Mouse (Mus musculus) embryonic facial prominence, embryonic 11.5 days (tissue): ENCODE data around the gene Svs1. TPM values are rescaled to one million over a fixed set of nuclear protein-coding genes. Genes with fewer than 3 reads are reported as not detected.

Experiments
- ATAC-seq: fragments of 200-750 bp; cut with Nextera tagmentation; replicated peaks from 2 replicates; pipeline ENCODE4 v1.8.0; 2017; ENCODE audit warnings: low read depth; ENCODE audit not compliant: insufficient number of reproducible peaks, low FRiP score, low TSS enrichment
- DNase-seq: peaks from one replicate; pipeline ENCODE4 v3.0.0-alpha.2; 2015; ENCODE audit warnings: low spot score
- H3K27ac ChIP-seq: fragments of 300-500 bp; sonication (generic); replicated peaks from 2 replicates; pipeline ENCODE4 v1.5.1; 2014; ENCODE audit warnings: mild to moderate bottlenecking, low read depth, low read length, control low read depth
- H3K27me3 ChIP-seq: fragments of 300-500 bp; sonication (generic); 2 replicates; pipeline ENCODE4 v1.6.1; 2014; ENCODE audit warnings: mild to moderate bottlenecking, low read length, moderate library complexity, mixed read lengths; ENCODE audit not compliant: control insufficient read depth, insufficient read depth
- H3K36me3 ChIP-seq: fragments of 300-500 bp; sonication (generic); replicated peaks from 2 replicates; pipeline ENCODE4 v1.6.1; 2014; ENCODE audit warnings: low read depth, mild to moderate bottlenecking, low read length, moderate library complexity, mixed read lengths; ENCODE audit not compliant: control insufficient read depth, insufficient read depth
- H3K4me1 ChIP-seq: fragments of 300-500 bp; sonication (generic); 2 replicates; pipeline ENCODE4 v1.6.1; 2014; ENCODE audit warnings: low read length, mixed read lengths; ENCODE audit not compliant: control insufficient read depth, insufficient read depth
- H3K4me2 ChIP-seq: fragments of 300-500 bp; sonication (generic); 2 replicates; pipeline ENCODE4 v1.6.1; 2014; ENCODE audit warnings: low read depth, mild to moderate bottlenecking, control low read depth, low read length, moderate library complexity
- H3K4me3 ChIP-seq: fragments of 300-500 bp; sonication (generic); 2 replicates; pipeline ENCODE4 v1.5.1; 2014; ENCODE audit warnings: low read depth, low read length, control low read depth
- H3K9ac ChIP-seq: fragments of 300-500 bp; sonication (generic); replicated peaks from 2 replicates; pipeline ENCODE4 v1.6.1; 2014; ENCODE audit warnings: mild to moderate bottlenecking, control low read depth, low read length
- H3K9me3 ChIP-seq: fragments of 300-500 bp; sonication (generic); replicated peaks from 2 replicates; pipeline ENCODE4 v1.6.1; 2016; ENCODE audit warnings: mild to moderate bottlenecking, low read length, inconsistent platforms, mixed read lengths; ENCODE audit not compliant: control insufficient read depth
- WGBS: fragments of 180-500 bp; shearing (Covaris S2); extraction: QIAGEN DNeasy Blood & Tissue Kit; methylation state at CpG from one replicate; pipeline ENCODE4 v1.1.7; 2014; 5-methylcytosine and 5-hydroxymethylcytosine counted together
- polyA plus RNA-seq: library from polyadenylated mRNA; unstranded; fragments of >200 nt; fragmentation: Nextera tagmentation; extraction: Ambion mirVana; gene quantifications from 2 replicates; pipeline ENCODE4 v1.2.1, GENCODE M21; 2014

Svs1 gene
- polyA plus RNA-seq, 1 experiment from 2014 or later, result not detected

- Histone ChIP-seq H3K27me3 (no peaks in the 10 kb centered on the region), H3K9ac (no peak overlapping the region), H3K36me3 (no peaks in the 10 kb centered on the region), H3K27ac (no peak overlapping the region), H3K4me3 (no peak overlapping the region), H3K4me2 (no peak overlapping the region), H3K9me3 (no peaks in the 10 kb centered on the region), H3K4me1 (no peaks in the 10 kb centered on the region)
- WGBS, result 74% methylated on average over 4 of the region's 4 CpGs
- DNase-seq, result no peak
- no peak for ATAC-seq
Measured at GRCm38 (mm10) chr6:48991991-48992390, 5.3 kb downstream of the Svs1 start.

- Histone ChIP-seq H3K4me2 (no peak overlapping the region), H3K4me3 (no peak overlapping the region), H3K4me1 (no peaks in the 10 kb centered on the region), H3K27ac (no peak overlapping the region), H3K36me3 (no peaks in the 10 kb centered on the region), H3K9me3 (no peaks in the 10 kb centered on the region), H3K9ac (no peak overlapping the region), H3K27me3 (no peaks in the 10 kb centered on the region)
- no peak for DNase-seq
- 70% methylated on average over 6 of the region's 6 CpGs for WGBS
- no peak for ATAC-seq
Measured at GRCm38 (mm10) chr6:48998186-48998585, 11.5 kb downstream of the Svs1 start.

GRCm38 (mm10) chr6:48998796-48999195 is 12.1 kb downstream of the Svs1 start:
- no peak for ATAC-seq
- Histone ChIP-seq H3K27ac (no peak overlapping the region), H3K9me3 (no peaks in the 10 kb centered on the region)

GRCm38 (mm10) chr6:49003381-49003780 is 16.7 kb downstream of the Svs1 start:
- Histone ChIP-seq H3K4me2 (no peak overlapping the region), H3K9ac (no peak overlapping the region), H3K9me3 (no peaks in the 10 kb centered on the region), H3K36me3 (no peaks in the 10 kb centered on the region), H3K4me3 (no peak overlapping the region), H3K27ac (no peak overlapping the region), H3K27me3 (no peaks in the 10 kb centered on the region), H3K4me1 (no peaks in the 10 kb centered on the region)
- DNase-seq, result peak; percentile 30
- no peak for ATAC-seq
- 51% methylated on average over 4 of the region's 4 CpGs for WGBS

More at GRCm38 (mm10) chr6:48998796-48999195, 12.1 kb downstream of the Svs1 start:
- H3K36me3 ChIP-seq, result no peaks in the 10 kb centered on the region
- H3K4me1 ChIP-seq, result no peaks in the 10 kb centered on the region
- no peak overlapping the region for H3K4me3 ChIP-seq
- H3K9ac ChIP-seq, result no peak overlapping the region
- H3K27me3 ChIP-seq, result no peaks in the 10 kb centered on the region
- 87% methylated on average over 4 of the region's 4 CpGs for WGBS
- H3K4me2 ChIP-seq, result no peak overlapping the region
- no peak for DNase-seq

DNA sequence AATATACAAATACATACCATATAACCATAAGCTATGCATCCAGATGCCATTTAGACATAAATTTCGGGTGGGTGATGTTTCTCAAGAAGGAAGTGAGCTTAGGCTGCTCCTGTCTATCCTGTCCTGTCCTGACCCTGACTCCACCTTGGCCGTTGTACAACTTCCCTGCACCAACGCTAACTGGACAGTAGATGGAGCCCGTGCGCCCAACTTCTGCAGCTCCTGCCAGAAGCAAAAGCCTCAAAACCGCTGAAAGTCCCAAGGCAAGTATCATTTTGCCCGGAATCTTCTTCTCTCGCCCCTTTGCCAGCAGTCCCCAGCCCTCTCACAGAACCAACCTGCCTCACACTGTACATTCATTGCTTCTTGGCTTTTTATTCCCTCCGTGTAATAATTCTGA is 21.3 kb downstream of the Svs1 start:
- DNase-seq (peak; percentile 86), ATAC-seq (no peak)
- Histone ChIP-seq H3K4me3 (no peak overlapping the region), H3K36me3 (no peaks in the 10 kb centered on the region), H3K27me3 (no peaks in the 10 kb centered on the region), H3K9ac (peak overlapping the region; percentile 9; the same call in 1 of the 2 replicates), H3K27ac (no peak overlapping the region), H3K4me1 (no peaks in the 10 kb centered on the region), H3K9me3 (no peaks in the 10 kb centered on the region), H3K4me2 (peak overlapping the region; percentile 27; the same call in 1 of the 2 replicates)
- under 1% methylated on average over 9 of the region's 9 CpGs for WGBS

- Histone ChIP-seq H3K9ac (peak overlapping the region; percentile 9; the same call in 1 of the 2 replicates), H3K36me3 (no peaks in the 10 kb centered on the region), H3K27me3 (no peaks in the 10 kb centered on the region), H3K4me3 (no peak overlapping the region), H3K4me2 (peak overlapping the region; percentile 27; the same call in 1 of the 2 replicates), H3K4me1 (no peaks in the 10 kb centered on the region), H3K27ac (no peak overlapping the region), H3K9me3 (no peaks in the 10 kb centered on the region)
- DNase-seq (no peak), ATAC-seq (no peak)
- 25% methylated on average over 13 of the region's 13 CpGs for WGBS
Measured at GRCm38 (mm10) chr6:49008420-49009160, 21.9 kb downstream of the Svs1 start.

DNA sequence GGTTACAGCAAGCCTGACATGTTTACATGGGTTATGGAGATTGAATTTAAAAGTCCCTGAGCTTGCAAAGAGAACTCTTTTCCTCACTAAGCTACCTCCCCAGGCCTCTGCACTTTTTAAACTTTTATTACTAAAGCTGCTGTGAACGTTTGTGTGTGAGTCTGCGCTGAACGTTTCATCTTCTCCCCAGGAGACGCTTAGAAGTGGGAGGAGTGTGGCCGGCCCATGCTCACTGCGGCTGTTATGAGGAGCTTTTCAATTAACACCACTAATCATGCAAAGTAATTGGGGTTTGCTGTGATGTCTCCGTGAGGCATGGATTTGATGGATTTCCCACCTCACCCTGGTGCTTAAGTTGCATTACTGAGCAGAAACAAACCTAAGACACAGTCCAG is 22.5 kb downstream of the Svs1 start:
- DNase-seq, result no peak
- no peak overlapping the region for H3K9ac ChIP-seq

GRCm38 (mm10) chr6:49009665-49010064 is 23.0 kb downstream of the Svs1 start:
- Histone ChIP-seq H3K9me3 (no peaks in the 10 kb centered on the region), H3K27ac (no peak overlapping the region), H3K4me3 (no peak overlapping the region), H3K9ac (no peak overlapping the region), H3K27me3 (no peaks in the 10 kb centered on the region), H3K4me1 (no peaks in the 10 kb centered on the region), H3K36me3 (no peaks in the 10 kb centered on the region), H3K4me2 (no peak overlapping the region)
- WGBS, result 81% methylated on average over 1 of the region's 1 CpGs
- ATAC-seq (no peak), DNase-seq (no peak)

More for the DNA sequence above, 22.5 kb downstream of the Svs1 start:
- Histone ChIP-seq H3K9me3 (no peaks in the 10 kb centered on the region), H3K36me3 (no peaks in the 10 kb centered on the region), H3K4me2 (no peak overlapping the region), H3K4me1 (no peaks in the 10 kb centered on the region), H3K27ac (no peak overlapping the region), H3K27me3 (no peaks in the 10 kb centered on the region), H3K4me3 (no peak overlapping the region)
- WGBS, result 41% methylated on average over 7 of the region's 7 CpGs
- no peak for ATAC-seq
